Mouse (Mus musculus): ENCODE data around the gene Pacs1. TPM values are rescaled to one million over a fixed set of nuclear protein-coding genes. Genes with fewer than 3 reads are reported as not detected.
"Not testable (repeated sequence)": the region's sequence is repeated elsewhere in the genome, so short reads cannot be mapped to it uniquely, and the experiment has no call there.

Gene Pacs1
- total and polyA plus RNA-seq, 2 experiments = 1.1 to 3.0 TPM

DNA sequence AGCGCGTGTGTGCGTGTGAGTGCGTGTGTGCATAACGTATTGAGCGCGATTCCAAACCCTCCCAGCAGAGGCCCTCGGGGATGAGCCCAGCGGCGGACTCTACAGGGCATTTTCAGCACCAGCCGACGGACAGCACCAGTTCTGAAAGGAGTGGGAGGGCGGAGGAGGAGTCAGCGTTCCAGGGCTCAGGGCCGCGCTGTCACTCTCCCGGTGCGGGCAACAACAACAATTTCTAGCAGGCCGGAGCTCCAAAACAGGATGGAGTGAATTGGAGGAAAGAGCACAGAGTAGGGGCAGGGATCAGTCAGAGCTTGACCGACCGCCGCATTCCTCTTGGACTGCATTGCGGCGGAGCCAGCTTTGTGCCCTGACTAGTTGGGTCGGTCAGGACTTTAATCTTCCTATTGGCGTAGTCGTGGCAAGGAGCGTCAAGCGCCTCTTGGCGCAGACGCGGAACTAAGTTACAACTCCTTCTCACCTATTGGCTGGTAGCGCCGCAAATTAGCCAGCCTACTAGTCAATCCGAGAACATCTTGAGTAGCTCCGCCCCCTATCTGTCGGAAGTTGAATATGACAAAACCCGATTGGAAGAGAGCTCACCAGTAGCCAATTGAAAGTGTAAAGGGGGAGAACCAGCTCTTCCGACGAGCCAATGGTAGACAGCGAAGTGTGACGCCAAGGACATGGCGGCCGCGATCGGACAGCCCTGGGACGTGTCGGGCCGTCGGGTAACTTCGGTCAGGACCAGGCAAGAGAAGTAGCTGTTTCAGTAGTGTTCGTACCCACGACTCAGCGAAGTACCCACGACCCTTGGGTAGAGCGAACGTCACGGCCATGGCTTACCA is 184.8 kb downstream of the Pacs1 start, which contains the start of gene Yif1a:
Yif1a (plus strand) TSS at position 655 of the 845 bp plus-strand sequence.
- TF ChIP-seq POLR2A (IDR thresholded peaks at IDR 0.05; ENCODE audit: extremely low read depth, insufficient read depth, low read length) (peak; percentile 80), CTCF (IDR thresholded peaks at IDR 0.05; ENCODE audit: low read depth, low read length) (peak; percentile 77)
- no peaks in the 10 kb centered on the region for H3K36me3 ChIP-seq (ENCODE audit: control insufficient read depth, insufficient read depth, low read length)
- peaks cover 11% of the 10 kb centered on the region for H3K4me1 ChIP-seq (ENCODE audit: control insufficient read depth, insufficient read depth, low read length)
- H3K79me2 ChIP-seq (ENCODE audit: control insufficient read depth, insufficient read depth, low read length) = no peaks in the 10 kb centered on the region
- peak within 1 kb of the TSS; percentile 80 for H3K9ac ChIP-seq (ENCODE audit: low read depth, low read length)
- H3K27ac ChIP-seq (replicated peaks; ENCODE audit: insufficient read depth, low read depth, low read length) = peak within 1 kb of the TSS; percentile 77
- DNase-seq (ENCODE audit: extremely low read depth, low read depth, low spot score) = peak; percentile 100
- peak within 1 kb of the TSS; percentile 78 for H3K4me3 ChIP-seq (ENCODE audit: insufficient read depth, low read depth, low read length)
- peaks cover 7% of the 10 kb centered on the region; the same call in 1 of the 2 replicates for H3K27me3 ChIP-seq (ENCODE audit: control insufficient read depth, insufficient read depth, low read length)
- WGBS = under 1% methylated on average over 58 of the region's 58 CpGs

DNA sequence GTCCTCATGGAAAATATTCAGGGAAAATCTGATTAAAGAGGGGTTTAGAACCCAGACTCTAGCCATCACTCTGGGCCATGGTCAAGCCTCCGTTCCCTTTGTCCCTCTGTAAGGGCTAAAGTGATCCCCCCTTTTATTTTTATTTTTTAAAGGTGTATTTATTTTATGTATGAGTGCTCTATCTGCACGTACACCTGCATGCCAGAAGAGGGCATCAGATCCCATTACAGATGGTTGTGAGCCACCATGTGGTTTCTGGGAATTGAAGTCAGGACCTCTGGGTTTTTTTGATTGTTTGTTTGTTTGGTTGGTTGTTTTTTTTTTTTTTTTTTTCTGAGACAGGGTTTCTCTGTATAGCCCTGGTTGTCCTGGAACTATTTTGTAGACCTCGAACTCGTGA is 186.4 kb downstream of the Pacs1 start:
- peaks cover 16% of the 10 kb centered on the region for H3K27me3 ChIP-seq (ENCODE audit: control insufficient read depth, insufficient read depth, low read length)
- 45% methylated on average over 4 of the region's 4 CpGs for WGBS
- not testable (repeated sequence) for H3K36me3 ChIP-seq (ENCODE audit: control insufficient read depth, insufficient read depth, low read length); H3K79me2 ChIP-seq (ENCODE audit: control insufficient read depth, insufficient read depth, low read length); H3K27ac ChIP-seq (replicated peaks; ENCODE audit: insufficient read depth, low read depth, low read length); H3K9ac ChIP-seq (ENCODE audit: low read depth, low read length); H3K4me3 ChIP-seq (ENCODE audit: insufficient read depth, low read depth, low read length); DNase-seq (ENCODE audit: extremely low read depth, low read depth, low spot score)
- peaks cover 11% of the 10 kb centered on the region for H3K4me1 ChIP-seq (ENCODE audit: control insufficient read depth, insufficient read depth, low read length)

- peak; percentile 28 for DNase-seq (ENCODE audit: extremely low read depth, low read depth, low spot score)
- H3K27ac ChIP-seq (replicated peaks; ENCODE audit: insufficient read depth, low read depth, low read length) = no peak within 1 kb of the TSS
- H3K79me2 ChIP-seq (ENCODE audit: control insufficient read depth, insufficient read depth, low read length) = no peaks in the 10 kb centered on the region
- H3K4me1 ChIP-seq (ENCODE audit: control insufficient read depth, insufficient read depth, low read length) = peaks cover 11% of the 10 kb centered on the region
- H3K36me3 ChIP-seq (ENCODE audit: control insufficient read depth, insufficient read depth, low read length) = no peaks in the 10 kb centered on the region
- H3K4me3 ChIP-seq (ENCODE audit: insufficient read depth, low read depth, low read length) = peak within 1 kb of the TSS; percentile 69
- TF ChIP-seq CTCF (IDR thresholded peaks at IDR 0.05; ENCODE audit: low read depth, low read length) = no peak
- TF ChIP-seq POLR2A (IDR thresholded peaks at IDR 0.05; ENCODE audit: extremely low read depth, insufficient read depth, low read length) = no peak
- H3K9ac ChIP-seq (ENCODE audit: low read depth, low read length) = peak within 1 kb of the TSS; percentile 71
- 1% methylated on average over 68 of the region's 69 CpGs for WGBS
- H3K27me3 ChIP-seq (ENCODE audit: control insufficient read depth, insufficient read depth, low read length) = peaks cover 16% of the 10 kb centered on the region
Observed at GRCm38 (mm10) chr19:5085145-5085863, 187.6 kb downstream of the Pacs1 start, which contains the start of gene Tmem151a. Gene Tmem151a (minus strand): TSS chr19:5085531.

- Histone ChIP-seq H3K4me1 (ENCODE audit: control insufficient read depth, insufficient read depth, low read length) (peaks cover 11% of the 10 kb centered on the region), H3K36me3 (ENCODE audit: control insufficient read depth, insufficient read depth, low read length) (no peaks in the 10 kb centered on the region), H3K27ac (replicated peaks; ENCODE audit: insufficient read depth, low read depth, low read length) (no peak overlapping the region), H3K9ac (ENCODE audit: low read depth, low read length) (peak overlapping the region; percentile 71; the same call in 1 of the 2 replicates), H3K4me3 (ENCODE audit: insufficient read depth, low read depth, low read length) (peak overlapping the region; percentile 69; the same call in 1 of the 2 replicates), H3K79me2 (ENCODE audit: control insufficient read depth, insufficient read depth, low read length) (no peaks in the 10 kb centered on the region), H3K27me3 (ENCODE audit: control insufficient read depth, insufficient read depth, low read length) (peaks cover 16% of the 10 kb centered on the region)
- DNase-seq (ENCODE audit: extremely low read depth, low read depth, low spot score) = no peak
- 6% methylated on average over 15 of the region's 15 CpGs for WGBS
- TF ChIP-seq POLR2A (IDR thresholded peaks at IDR 0.05; ENCODE audit: extremely low read depth, insufficient read depth, low read length) (no peak), CTCF (IDR thresholded peaks at IDR 0.05; ENCODE audit: low read depth, low read length) (no peak)
Observed at GRCm38 (mm10) chr19:5084834-5085144, 188.1 kb downstream of the Pacs1 start.

DNA sequence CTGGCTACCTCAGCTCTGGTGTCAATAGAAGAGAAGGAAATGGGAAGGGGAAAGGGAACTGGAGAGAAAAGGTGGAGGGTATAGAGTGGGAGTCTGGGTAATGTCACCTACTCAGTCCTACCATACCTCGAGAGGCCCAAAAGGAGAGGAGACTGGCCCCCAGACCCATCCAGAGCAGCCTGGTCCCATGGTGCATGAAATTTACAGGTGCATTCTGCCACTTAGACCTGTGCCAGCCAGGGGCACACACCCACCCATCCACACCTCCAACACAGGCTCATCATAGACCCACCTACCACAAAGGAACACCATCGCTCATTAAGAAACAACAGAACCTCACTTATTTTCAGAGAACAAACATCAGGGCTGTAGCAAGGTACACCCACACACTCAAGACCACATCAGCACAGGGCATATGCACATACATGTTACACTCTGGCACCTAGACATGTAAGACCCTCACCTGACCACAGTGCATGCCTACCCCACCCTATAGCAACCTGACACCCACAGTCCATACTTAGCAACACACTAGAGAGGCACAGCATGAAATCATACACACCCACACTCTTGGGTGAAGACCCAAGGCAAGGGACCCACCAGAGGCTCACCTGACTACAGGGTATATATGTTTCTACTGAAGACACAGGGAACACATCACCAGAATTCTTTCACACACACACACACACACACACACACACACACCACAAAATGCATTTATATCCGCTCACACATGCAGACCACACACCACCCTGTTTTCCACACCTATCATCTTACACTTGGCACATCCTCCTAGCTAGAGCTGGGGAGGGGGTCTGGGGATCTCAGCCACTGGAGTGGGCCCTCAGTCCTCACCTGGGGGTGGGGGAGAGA is 188.7 kb downstream of the Pacs1 start:
- DNase-seq (ENCODE audit: extremely low read depth, low read depth, low spot score) = no peak
- TF ChIP-seq CTCF (IDR thresholded peaks at IDR 0.05; ENCODE audit: low read depth, low read length) (no peak), POLR2A (IDR thresholded peaks at IDR 0.05; ENCODE audit: extremely low read depth, insufficient read depth, low read length) (no peak)
- Histone ChIP-seq H3K27ac (replicated peaks; ENCODE audit: insufficient read depth, low read depth, low read length) (no peak overlapping the region), H3K36me3 (ENCODE audit: control insufficient read depth, insufficient read depth, low read length) (no peaks in the 10 kb centered on the region), H3K9ac (ENCODE audit: low read depth, low read length) (no peak overlapping the region), H3K27me3 (ENCODE audit: control insufficient read depth, insufficient read depth, low read length) (peaks cover 16% of the 10 kb centered on the region), H3K4me1 (ENCODE audit: control insufficient read depth, insufficient read depth, low read length) (peaks cover 10% of the 10 kb centered on the region), H3K79me2 (ENCODE audit: control insufficient read depth, insufficient read depth, low read length) (no peaks in the 10 kb centered on the region), H3K4me3 (ENCODE audit: insufficient read depth, low read depth, low read length) (no peak overlapping the region)
- 71% methylated on average over 3 of the region's 3 CpGs for WGBS

Other genes starting within 250 kb of the Pacs1 start
- gene Slc29a2, start 249.3 kb downstream of the Pacs1 start, total RNA-seq (2014; rRNA removed) = 0.28 and 0.34 TPM in 2 replicates
- gene Slc29a2, start 249.3 kb downstream of the Pacs1 start, polyA plus RNA-seq (2012; rRNA removed) = 1.7 and 2.3 TPM in 2 replicates
- 11.8 and 13.2 TPM in 2 replicates for gene B4gat1, start 234.3 kb downstream of the Pacs1 start, total RNA-seq (2014; rRNA removed)
- gene B4gat1, start 234.3 kb downstream of the Pacs1 start, polyA plus RNA-seq (2012; rRNA removed) = 20.1 and 20.4 TPM in 2 replicates
- gene AC124502.3, start 234.2 kb downstream of the Pacs1 start, total RNA-seq (2014; rRNA removed) = 2.1 and 3.7 TPM in 2 replicates
- gene AC124502.3, start 234.2 kb downstream of the Pacs1 start, polyA plus RNA-seq (2012; rRNA removed) = 0.07 and 0.09 TPM in 2 replicates
- gene Brms1, start 231.8 kb downstream of the Pacs1 start, total RNA-seq (2014; rRNA removed) = 13.2 and 13.8 TPM in 2 replicates
- gene Brms1, start 231.8 kb downstream of the Pacs1 start, polyA plus RNA-seq (2012; rRNA removed) = 22.6 TPM in 2 replicates
- 0.09 and 0.20 TPM in 2 replicates for gene Rin1, start 222.6 kb downstream of the Pacs1 start, total RNA-seq (2014; rRNA removed)
- gene Rin1, start 222.6 kb downstream of the Pacs1 start, polyA plus RNA-seq (2012; rRNA removed) = 0.40 and 0.78 TPM in 2 replicates
- gene Cd248, start 205.0 kb downstream of the Pacs1 start, total RNA-seq (2014; rRNA removed) = 0.18 and 0.54 TPM in 2 replicates
- gene Cd248, start 205.0 kb downstream of the Pacs1 start, polyA plus RNA-seq (2012; rRNA removed) = 0.57 and 0.98 TPM in 2 replicates
- gene Tmem151a, start 187.6 kb downstream of the Pacs1 start, total RNA-seq (2014; rRNA removed) = under 0.01 TPM in 2 replicates
- 0.24 and 0.26 TPM in 2 replicates for gene Tmem151a, start 187.6 kb downstream of the Pacs1 start, polyA plus RNA-seq (2012; rRNA removed)
- gene Yif1a, start 184.6 kb downstream of the Pacs1 start, total RNA-seq (2014; rRNA removed) = 79.3 and 85.7 TPM in 2 replicates
- 188 and 215 TPM in 2 replicates for gene Yif1a, start 184.6 kb downstream of the Pacs1 start, polyA plus RNA-seq (2012; rRNA removed)
- gene Cnih2, start 174.6 kb downstream of the Pacs1 start, total RNA-seq (2014; rRNA removed) = not detected in 2 replicates
- 0.12 and 0.19 TPM in 2 replicates for gene Cnih2, start 174.6 kb downstream of the Pacs1 start, polyA plus RNA-seq (2012; rRNA removed)
- gene Rab1b, start 166.0 kb downstream of the Pacs1 start, total RNA-seq (2014; rRNA removed) = 82.1 and 98.7 TPM in 2 replicates
- gene Rab1b, start 166.0 kb downstream of the Pacs1 start, polyA plus RNA-seq (2012; rRNA removed) = 165 and 169 TPM in 2 replicates
- 2.4 and 4.6 TPM in 2 replicates for gene Klc2, start 154.6 kb downstream of the Pacs1 start, total RNA-seq (2014; rRNA removed)
- 8.7 and 12.3 TPM in 2 replicates for gene Klc2, start 154.6 kb downstream of the Pacs1 start, polyA plus RNA-seq (2012; rRNA removed)
- gene Sf3b2, start 22.3 kb upstream of the Pacs1 start, total RNA-seq (2014; rRNA removed) = 58.1 and 60.0 TPM in 2 replicates
- gene Sf3b2, start 22.3 kb upstream of the Pacs1 start, polyA plus RNA-seq (2012; rRNA removed) = 60.8 and 61.4 TPM in 2 replicates
- gene Gal3st3, start 25.2 kb upstream of the Pacs1 start, total RNA-seq (2014; rRNA removed) = not detected in 2 replicates
- gene Gal3st3, start 25.2 kb upstream of the Pacs1 start, polyA plus RNA-seq (2012; rRNA removed) = not detected in 2 replicates
- not detected in 2 replicates for gene Catsper1, start 62.6 kb upstream of the Pacs1 start, total RNA-seq (2014; rRNA removed)
- gene Catsper1, start 62.6 kb upstream of the Pacs1 start, polyA plus RNA-seq (2012; rRNA removed) = 0.05 TPM in 1 of 2 replicates, not detected in the other
- gene Cst6, start 76.5 kb upstream of the Pacs1 start, total RNA-seq (2014; rRNA removed) = not detected in 2 replicates
- gene Cst6, start 76.5 kb upstream of the Pacs1 start, polyA plus RNA-seq (2012; rRNA removed) = not detected in 2 replicates
- gene Eif1ad, start 93.6 kb upstream of the Pacs1 start, total RNA-seq (2014; rRNA removed) = 12.7 and 14.0 TPM in 2 replicates
- gene Eif1ad, start 93.6 kb upstream of the Pacs1 start, polyA plus RNA-seq (2012; rRNA removed) = 23.9 and 25.9 TPM in 2 replicates
- gene Banf1, start 94.0 kb upstream of the Pacs1 start, total RNA-seq (2014; rRNA removed) = 20.2 and 21.5 TPM in 2 replicates
- 68.5 and 71.2 TPM in 2 replicates for gene Banf1, start 94.0 kb upstream of the Pacs1 start, polyA plus RNA-seq (2012; rRNA removed)
- 17.5 and 23.2 TPM in 2 replicates for gene Sart1, start 115.6 kb upstream of the Pacs1 start, total RNA-seq (2014; rRNA removed)
- gene Sart1, start 115.6 kb upstream of the Pacs1 start, polyA plus RNA-seq (2012; rRNA removed) = 8.3 TPM in 2 replicates
- gene Tsga10ip, start 129.4 kb upstream of the Pacs1 start, total RNA-seq (2014; rRNA removed) = not detected in 2 replicates
- gene Tsga10ip, start 129.4 kb upstream of the Pacs1 start, polyA plus RNA-seq (2012; rRNA removed) = 0.41 TPM in 1 of 2 replicates, not detected in the other
- 67.4 and 80.5 TPM in 2 replicates for gene Drap1, start 151.9 kb upstream of the Pacs1 start, total RNA-seq (2014; rRNA removed)
- gene Drap1, start 151.9 kb upstream of the Pacs1 start, polyA plus RNA-seq (2012; rRNA removed) = 57.1 and 59.2 TPM in 2 replicates
- 7.8 and 11.5 TPM in 2 replicates for gene AI837181, start 152.0 kb upstream of the Pacs1 start, total RNA-seq (2014; rRNA removed)
- 34.1 and 36.6 TPM in 2 replicates for gene AI837181, start 152.0 kb upstream of the Pacs1 start, polyA plus RNA-seq (2012; rRNA removed)
- not detected in 2 replicates for gene Fosl1, start 174.4 kb upstream of the Pacs1 start, total RNA-seq (2014; rRNA removed)
- not detected in 2 replicates for gene Fosl1, start 174.4 kb upstream of the Pacs1 start, polyA plus RNA-seq (2012; rRNA removed)
- 2.7 and 3.3 TPM in 2 replicates for gene Ccdc85b, start 184.8 kb upstream of the Pacs1 start, total RNA-seq (2014; rRNA removed)
- 2.4 and 2.6 TPM in 2 replicates for gene Ccdc85b, start 184.8 kb upstream of the Pacs1 start, polyA plus RNA-seq (2012; rRNA removed)
- gene Fibp, start 187.5 kb upstream of the Pacs1 start, total RNA-seq (2014; rRNA removed) = 25.8 and 32.0 TPM in 2 replicates
- 38.5 and 46.6 TPM in 2 replicates for gene Fibp, start 187.5 kb upstream of the Pacs1 start, polyA plus RNA-seq (2012; rRNA removed)
- gene Ctsw, start 195.4 kb upstream of the Pacs1 start, total RNA-seq (2014; rRNA removed) = 0.37 and 0.40 TPM in 2 replicates
- 1.1 and 1.5 TPM in 2 replicates for gene Ctsw, start 195.4 kb upstream of the Pacs1 start, polyA plus RNA-seq (2012; rRNA removed)
- 4.0 and 4.3 TPM in 2 replicates for gene Efemp2, start 200.8 kb upstream of the Pacs1 start, total RNA-seq (2014; rRNA removed)
- gene Efemp2, start 200.8 kb upstream of the Pacs1 start, polyA plus RNA-seq (2012; rRNA removed) = 7.7 and 8.5 TPM in 2 replicates
- gene Mus81, start 215.3 kb upstream of the Pacs1 start, total RNA-seq (2014; rRNA removed) = 8.1 and 10.9 TPM in 2 replicates
- gene Mus81, start 215.3 kb upstream of the Pacs1 start, polyA plus RNA-seq (2012; rRNA removed) = 21.2 and 22.9 TPM in 2 replicates
- 117 and 122 TPM in 2 replicates for gene Cfl1, start 217.3 kb upstream of the Pacs1 start, total RNA-seq (2014; rRNA removed)
- 177 and 193 TPM in 2 replicates for gene Cfl1, start 217.3 kb upstream of the Pacs1 start, polyA plus RNA-seq (2012; rRNA removed)
- 0.83 and 0.87 TPM in 2 replicates for gene 1700020D05Rik, start 230.7 kb upstream of the Pacs1 start, total RNA-seq (2014; rRNA removed)
- gene 1700020D05Rik, start 230.7 kb upstream of the Pacs1 start, polyA plus RNA-seq (2012; rRNA removed) = 0.30 and 0.59 TPM in 2 replicates
- gene Snx32, start 237.4 kb upstream of the Pacs1 start, total RNA-seq (2014; rRNA removed) = 1.6 and 1.8 TPM in 2 replicates
- 4.1 and 4.5 TPM in 2 replicates for gene Snx32, start 237.4 kb upstream of the Pacs1 start, polyA plus RNA-seq (2012; rRNA removed)

All from liver, adult 2 months (tissue).